Mouse (Mus musculus): Measurements from ENCODE around the gene Nav2. TPM values are rescaled to one million over a fixed set of nuclear protein-coding genes. Genes with fewer than 3 reads are reported as not detected.

Nav2 gene
- polyA plus RNA-seq, 1 experiment from 2014 or later, result 22.5 TPM

- Histone ChIP-seq H3K36me3 (ENCODE audit: control insufficient read depth, insufficient read depth, low read length) (no peaks in the 10 kb centered on the region), H3K9ac (replicated peaks; ENCODE audit: low read length) (no peak overlapping the region), H3K4me1 (ENCODE audit: control insufficient read depth, insufficient read depth, low read length) (peaks cover 19% of the 10 kb centered on the region), H3K27me3 (ENCODE audit: control insufficient read depth, insufficient read depth, low read length) (no peaks in the 10 kb centered on the region), H3K4me3 (replicated peaks; ENCODE audit: low read depth, low read length) (no peak overlapping the region), H3K4me2 (ENCODE audit: low read length) (no peak overlapping the region), H3K9me3 (ENCODE audit: control insufficient read depth, low read length) (no peaks in the 10 kb centered on the region), H3K27ac (replicated peaks; ENCODE audit: low read depth, low read length) (no peak overlapping the region)
- 95% methylated on average over 5 of the region's 5 CpGs for WGBS
- DNase-seq (no peak), ATAC-seq (ENCODE audit: low FRiP score, low TSS enrichment) (no peak)
Measured at GRCm38 (mm10) chr7:49500916-49501315, 592.4 kb downstream of the Nav2 start.

GRCm38 (mm10) chr7:49503419-49503818 is 594.9 kb downstream of the Nav2 start:
- DNase-seq (no peak), ATAC-seq (ENCODE audit: low FRiP score, low TSS enrichment) (no peak)
- Histone ChIP-seq H3K27ac (replicated peaks; ENCODE audit: low read depth, low read length) (no peak overlapping the region), H3K9ac (replicated peaks; ENCODE audit: low read length) (no peak overlapping the region), H3K4me3 (replicated peaks; ENCODE audit: low read depth, low read length) (no peak overlapping the region), H3K36me3 (ENCODE audit: control insufficient read depth, insufficient read depth, low read length) (no peaks in the 10 kb centered on the region), H3K4me2 (ENCODE audit: low read length) (no peak overlapping the region), H3K9me3 (ENCODE audit: control insufficient read depth, low read length) (no peaks in the 10 kb centered on the region), H3K4me1 (ENCODE audit: control insufficient read depth, insufficient read depth, low read length) (peaks cover 9% of the 10 kb centered on the region; the same call in 1 of the 2 replicates), H3K27me3 (ENCODE audit: control insufficient read depth, insufficient read depth, low read length) (no peaks in the 10 kb centered on the region)
- WGBS, result 68% methylated on average over 8 of the region's 8 CpGs

- Histone ChIP-seq H3K27me3 (ENCODE audit: control insufficient read depth, insufficient read depth, low read length) (no peaks in the 10 kb centered on the region), H3K4me3 (replicated peaks; ENCODE audit: low read depth, low read length) (no peak overlapping the region), H3K36me3 (ENCODE audit: control insufficient read depth, insufficient read depth, low read length) (no peaks in the 10 kb centered on the region), H3K27ac (replicated peaks; ENCODE audit: low read depth, low read length) (peak overlapping the region; percentile 27; the same call in 1 of the 2 replicates), H3K4me1 (ENCODE audit: control insufficient read depth, insufficient read depth, low read length) (peaks cover 9% of the 10 kb centered on the region; the same call in 1 of the 2 replicates), H3K4me2 (ENCODE audit: low read length) (no peak overlapping the region), H3K9ac (replicated peaks; ENCODE audit: low read length) (no peak overlapping the region), H3K9me3 (ENCODE audit: control insufficient read depth, low read length) (no peaks in the 10 kb centered on the region)
- DNase-seq (no peak), ATAC-seq (ENCODE audit: low FRiP score, low TSS enrichment) (no peak)
- WGBS, result 32% methylated on average over 2 of the region's 2 CpGs
Measured at GRCm38 (mm10) chr7:49503881-49504280, 595.4 kb downstream of the Nav2 start.

- Histone ChIP-seq H3K27ac (replicated peaks; ENCODE audit: low read depth, low read length) (peak overlapping the region; percentile 27; the same call in 1 of the 2 replicates), H3K9ac (replicated peaks; ENCODE audit: low read length) (no peak overlapping the region), H3K36me3 (ENCODE audit: control insufficient read depth, insufficient read depth, low read length) (no peaks in the 10 kb centered on the region), H3K4me1 (ENCODE audit: control insufficient read depth, insufficient read depth, low read length) (peaks cover 9% of the 10 kb centered on the region; the same call in 1 of the 2 replicates), H3K4me3 (replicated peaks; ENCODE audit: low read depth, low read length) (no peak overlapping the region), H3K27me3 (ENCODE audit: control insufficient read depth, insufficient read depth, low read length) (no peaks in the 10 kb centered on the region), H3K9me3 (ENCODE audit: control insufficient read depth, low read length) (no peaks in the 10 kb centered on the region), H3K4me2 (ENCODE audit: low read length) (no peak overlapping the region)
- ATAC-seq (ENCODE audit: low FRiP score, low TSS enrichment) (0 out of 2 replicates have a peak, but pooled peaks have one; percentile 14), DNase-seq (peak; percentile 58)
- 3% methylated on average over 3 of the region's 3 CpGs for WGBS
Measured at GRCm38 (mm10) chr7:49504297-49504696, 595.8 kb downstream of the Nav2 start.

- no peak overlapping the region for H3K4me2 ChIP-seq (ENCODE audit: low read length)
- no peaks in the 10 kb centered on the region for H3K27me3 ChIP-seq (ENCODE audit: control insufficient read depth, insufficient read depth, low read length)
- H3K27ac ChIP-seq (replicated peaks; ENCODE audit: low read depth, low read length), result no peak overlapping the region
- H3K4me1 ChIP-seq (ENCODE audit: control insufficient read depth, insufficient read depth, low read length), result peaks cover 9% of the 10 kb centered on the region; the same call in 1 of the 2 replicates
- H3K9me3 ChIP-seq (ENCODE audit: control insufficient read depth, low read length), result no peaks in the 10 kb centered on the region
- no peak overlapping the region for H3K9ac ChIP-seq (replicated peaks; ENCODE audit: low read length)
- DNase-seq (no peak), ATAC-seq (ENCODE audit: low FRiP score, low TSS enrichment) (no peak)
- H3K4me3 ChIP-seq (replicated peaks; ENCODE audit: low read depth, low read length), result no peak overlapping the region
- WGBS, result 13% methylated on average over 2 of the region's 3 CpGs
- H3K36me3 ChIP-seq (ENCODE audit: control insufficient read depth, insufficient read depth, low read length), result no peaks in the 10 kb centered on the region
Measured at GRCm38 (mm10) chr7:49505024-49505423, 596.5 kb downstream of the Nav2 start.

GRCm38 (mm10) chr7:49506085-49506820 is 597.7 kb downstream of the Nav2 start:
- no peak overlapping the region for H3K4me2 ChIP-seq (ENCODE audit: low read length)
- no peaks in the 10 kb centered on the region for H3K27me3 ChIP-seq (ENCODE audit: control insufficient read depth, insufficient read depth, low read length)
- WGBS, result 77% methylated on average over 12 of the region's 12 CpGs
- H3K4me1 ChIP-seq (ENCODE audit: control insufficient read depth, insufficient read depth, low read length), result peaks cover 9% of the 10 kb centered on the region; the same call in 1 of the 2 replicates
- H3K9me3 ChIP-seq (ENCODE audit: control insufficient read depth, low read length), result no peaks in the 10 kb centered on the region
- H3K36me3 ChIP-seq (ENCODE audit: control insufficient read depth, insufficient read depth, low read length), result no peaks in the 10 kb centered on the region
- H3K27ac ChIP-seq (replicated peaks; ENCODE audit: low read depth, low read length), result no peak overlapping the region
- H3K9ac ChIP-seq (replicated peaks; ENCODE audit: low read length), result no peak overlapping the region
- no peak for DNase-seq
- no peak overlapping the region for H3K4me3 ChIP-seq (replicated peaks; ENCODE audit: low read depth, low read length)
- no peak for ATAC-seq (ENCODE audit: low FRiP score, low TSS enrichment)

GRCm38 (mm10) chr7:49507943-49508506 is 599.5 kb downstream of the Nav2 start:
- H3K4me1 ChIP-seq (ENCODE audit: control insufficient read depth, insufficient read depth, low read length), result peaks cover 9% of the 10 kb centered on the region; the same call in 1 of the 2 replicates
- H3K9ac ChIP-seq (replicated peaks; ENCODE audit: low read length), result no peak overlapping the region
- H3K4me2 ChIP-seq (ENCODE audit: low read length), result no peak overlapping the region
- H3K36me3 ChIP-seq (ENCODE audit: control insufficient read depth, insufficient read depth, low read length), result no peaks in the 10 kb centered on the region
- no peaks in the 10 kb centered on the region for H3K9me3 ChIP-seq (ENCODE audit: control insufficient read depth, low read length)
- no peak overlapping the region for H3K4me3 ChIP-seq (replicated peaks; ENCODE audit: low read depth, low read length)
- WGBS, result 90% methylated on average over 7 of the region's 7 CpGs
- DNase-seq, result no peak
- no peak overlapping the region for H3K27ac ChIP-seq (replicated peaks; ENCODE audit: low read depth, low read length)
- H3K27me3 ChIP-seq (ENCODE audit: control insufficient read depth, insufficient read depth, low read length), result no peaks in the 10 kb centered on the region
- ATAC-seq (ENCODE audit: low FRiP score, low TSS enrichment), result no peak

- Histone ChIP-seq H3K4me2 (ENCODE audit: low read length) (no peak overlapping the region), H3K4me1 (ENCODE audit: control insufficient read depth, insufficient read depth, low read length) (no peaks in the 10 kb centered on the region; the same call in 1 of the 2 replicates), H3K27me3 (ENCODE audit: control insufficient read depth, insufficient read depth, low read length) (no peaks in the 10 kb centered on the region), H3K36me3 (ENCODE audit: control insufficient read depth, insufficient read depth, low read length) (no peaks in the 10 kb centered on the region), H3K4me3 (replicated peaks; ENCODE audit: low read depth, low read length) (no peak overlapping the region), H3K9me3 (ENCODE audit: control insufficient read depth, low read length) (no peaks in the 10 kb centered on the region), H3K27ac (replicated peaks; ENCODE audit: low read depth, low read length) (no peak overlapping the region), H3K9ac (replicated peaks; ENCODE audit: low read length) (no peak overlapping the region)
- DNase-seq, result no peak
- 67% methylated on average over 7 of the region's 7 CpGs for WGBS
- ATAC-seq (ENCODE audit: low FRiP score, low TSS enrichment), result no peak
Measured at GRCm38 (mm10) chr7:49511820-49512453, 603.4 kb downstream of the Nav2 start.
